Mouse (Mus musculus) G1E (cell line): ENCODE measurements around the gene Kank2.

Source experiments
- CTCF ChIP-seq: IDR thresholded peaks from 2 replicates; pipeline ENCODE4 v1.5.1; 2012; ENCODE audit warnings: low read depth, low read length, inconsistent platforms, mixed read lengths
- POLR2AphosphoS5 ChIP-seq: IDR thresholded peaks from 2 replicates; pipeline ENCODE4 v1.6.1; 2012; ENCODE audit warnings: low read depth, low read length, inconsistent platforms; ENCODE audit not compliant: insufficient replicate concordance
- TAL1 ChIP-seq: conservative IDR thresholded peaks from 2 replicates; pipeline ENCODE4 v1.6.1; 2012; ENCODE audit warnings: low read depth, low read length, inconsistent platforms, mixed read lengths

GRCm38 (mm10) chr9:21847425-21847824, 48.9 kb upstream of the Kank2 start:
- TF ChIP-seq CTCF (no peak), POLR2AphosphoS5 (no peak), TAL1 (no peak)
